Mouse (Mus musculus) ES-Bruce4 (cell line): ENCODE data around the gene Grin2a. TPM values are rescaled to one million over a fixed set of nuclear protein-coding genes. Genes with fewer than 3 reads are reported as not detected.

Experiments used
- H3K27ac ChIP-seq: 2 replicates; pipeline ENCODE4 v1.5.1; 2012; ENCODE audit warnings: low read length, inconsistent platforms; ENCODE audit not compliant: insufficient read depth
- H3K27me3 ChIP-seq: 2 replicates; pipeline ENCODE4 v1.6.1; 2012; ENCODE audit warnings: mild to moderate bottlenecking, low read length, inconsistent platforms; ENCODE audit not compliant: control insufficient read depth, poor library complexity, insufficient read depth, severe bottlenecking
- H3K36me3 ChIP-seq: 2 replicates; pipeline ENCODE4 v1.6.1; 2012; ENCODE audit warnings: inconsistent platforms, mild to moderate bottlenecking, low read length, moderate library complexity; ENCODE audit not compliant: control insufficient read depth, poor library complexity, insufficient read depth, severe bottlenecking
- H3K4me1 ChIP-seq: one replicate; pipeline ENCODE4 v1.8.1; 2011; ENCODE audit warnings: low read length; ENCODE audit not compliant: control insufficient read depth, insufficient read depth
- H3K4me3 ChIP-seq: 2 replicates; pipeline ENCODE4 v1.5.1; 2011; ENCODE audit warnings: low read depth, mild to moderate bottlenecking, low read length
- H3K9ac ChIP-seq: 2 replicates; pipeline ENCODE4 v1.6.1; 2012; ENCODE audit warnings: low read depth, mild to moderate bottlenecking, inconsistent platforms; ENCODE audit not compliant: poor library complexity, severe bottlenecking
- H3K9me3 ChIP-seq: replicated peaks from 2 replicates; pipeline ENCODE4 v1.6.1; 2012; ENCODE audit warnings: mild to moderate bottlenecking, low read length, inconsistent platforms; ENCODE audit not compliant: control insufficient read depth, poor library complexity, insufficient read depth, severe bottlenecking
- CTCF ChIP-seq: IDR thresholded peaks from one replicate; pipeline ENCODE4 v1.8.1; 2011; ENCODE audit warnings: low read depth, low read length
- EP300 ChIP-seq: IDR thresholded peaks from 2 replicates; pipeline ENCODE4 v1.6.1; 2011; ENCODE audit warnings: low read depth, low read length; ENCODE audit not compliant: insufficient read depth
- POLR2A ChIP-seq: IDR thresholded peaks from one replicate; pipeline ENCODE4 v1.8.1; 2011; ENCODE audit warnings: low read length; ENCODE audit not compliant: insufficient read depth
- polyA plus RNA-seq: library from polyadenylated mRNA; stranded (reverse); fragments of >200 nt; gene quantifications from 2 replicates; pipeline ENCODE4 v1.2.4, GENCODE M21; 2011; ENCODE audit warnings: low read depth; ENCODE audit not compliant: missing spikeins, insufficient read depth, insufficient read length

Gene Grin2a
- polyA plus RNA-seq, 1 experiment, result 0.39 TPM

- H3K27ac ChIP-seq, result no peak overlapping the region
- no peaks in the 10 kb centered on the region for H3K27me3 ChIP-seq
- TF ChIP-seq CTCF, result no peak
- no peak for TF ChIP-seq EP300
- no peak for TF ChIP-seq POLR2A
- H3K36me3 ChIP-seq, result no peaks in the 10 kb centered on the region
- no peaks in the 10 kb centered on the region for H3K4me1 ChIP-seq
- H3K9me3 ChIP-seq, result no peaks in the 10 kb centered on the region
- no peak overlapping the region for H3K4me3 ChIP-seq
- no peak overlapping the region for H3K9ac ChIP-seq
Observed at GRCm38 (mm10) chr16:9571793-9572192, 423.6 kb downstream of the Grin2a start.

DNA sequence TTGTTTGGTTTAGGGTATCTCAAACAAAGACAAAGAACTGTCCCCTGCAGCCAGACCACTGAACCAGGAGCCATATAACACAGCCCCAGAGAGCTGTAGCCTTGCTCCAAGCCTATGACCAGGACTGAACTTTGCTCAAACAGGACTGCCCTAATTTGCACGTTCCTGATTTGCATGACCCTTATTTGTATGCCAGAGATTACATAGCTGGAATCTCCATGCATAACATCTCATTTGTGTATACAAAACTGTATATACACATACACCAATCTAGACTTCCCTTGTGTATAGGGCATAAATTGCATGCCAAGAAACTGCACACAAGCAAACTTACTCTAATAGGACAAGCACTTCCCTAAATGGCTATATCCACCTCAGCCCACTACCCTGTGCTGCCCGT, 428.1 kb downstream of the Grin2a start:
- H3K36me3 ChIP-seq, result no peaks in the 10 kb centered on the region
- no peak overlapping the region for H3K9ac ChIP-seq
- no peak overlapping the region for H3K27ac ChIP-seq
- H3K4me1 ChIP-seq, result no peaks in the 10 kb centered on the region
- H3K4me3 ChIP-seq, result no peak overlapping the region
- TF ChIP-seq CTCF (no peak), POLR2A (no peak), EP300 (no peak)
- no peaks in the 10 kb centered on the region for H3K9me3 ChIP-seq
- H3K27me3 ChIP-seq, result no peaks in the 10 kb centered on the region

DNA sequence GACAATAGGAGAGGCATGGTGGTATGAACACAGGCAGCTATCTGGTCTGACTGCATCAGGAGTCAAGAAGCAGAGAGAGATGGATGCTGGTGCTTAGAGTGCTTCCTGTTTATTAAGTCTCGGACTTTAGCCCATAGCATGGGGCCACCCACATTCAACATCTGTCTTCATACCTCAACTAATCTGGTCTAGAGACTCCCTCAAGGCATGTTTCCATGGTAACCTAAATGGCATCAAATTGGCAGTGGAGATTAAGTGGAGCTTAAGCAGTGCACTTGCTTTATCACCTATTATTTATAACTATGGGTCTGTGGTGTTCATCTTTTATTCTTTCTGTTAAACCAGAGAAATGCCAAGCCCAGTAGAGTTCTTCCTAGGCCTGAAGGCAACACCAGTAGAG, 433.5 kb downstream of the Grin2a start:
- TF ChIP-seq EP300, result no peak
- TF ChIP-seq POLR2A, result no peak
- no peak for TF ChIP-seq CTCF
- H3K4me1 ChIP-seq, result no peaks in the 10 kb centered on the region
- H3K9me3 ChIP-seq, result no peaks in the 10 kb centered on the region
- no peaks in the 10 kb centered on the region for H3K36me3 ChIP-seq
- H3K4me3 ChIP-seq, result no peak overlapping the region
- no peaks in the 10 kb centered on the region for H3K27me3 ChIP-seq
- no peak overlapping the region for H3K9ac ChIP-seq
- no peak overlapping the region for H3K27ac ChIP-seq

- no peaks in the 10 kb centered on the region for H3K27me3 ChIP-seq
- H3K9ac ChIP-seq, result no peak overlapping the region
- H3K4me1 ChIP-seq, result no peaks in the 10 kb centered on the region
- no peak for TF ChIP-seq CTCF
- no peak for TF ChIP-seq EP300
- TF ChIP-seq POLR2A, result no peak
- H3K9me3 ChIP-seq, result no peaks in the 10 kb centered on the region
- H3K27ac ChIP-seq, result no peak overlapping the region
- no peak overlapping the region for H3K4me3 ChIP-seq
- H3K36me3 ChIP-seq, result no peaks in the 10 kb centered on the region
Observed at GRCm38 (mm10) chr16:9535196-9535595, 460.2 kb downstream of the Grin2a start.

DNA sequence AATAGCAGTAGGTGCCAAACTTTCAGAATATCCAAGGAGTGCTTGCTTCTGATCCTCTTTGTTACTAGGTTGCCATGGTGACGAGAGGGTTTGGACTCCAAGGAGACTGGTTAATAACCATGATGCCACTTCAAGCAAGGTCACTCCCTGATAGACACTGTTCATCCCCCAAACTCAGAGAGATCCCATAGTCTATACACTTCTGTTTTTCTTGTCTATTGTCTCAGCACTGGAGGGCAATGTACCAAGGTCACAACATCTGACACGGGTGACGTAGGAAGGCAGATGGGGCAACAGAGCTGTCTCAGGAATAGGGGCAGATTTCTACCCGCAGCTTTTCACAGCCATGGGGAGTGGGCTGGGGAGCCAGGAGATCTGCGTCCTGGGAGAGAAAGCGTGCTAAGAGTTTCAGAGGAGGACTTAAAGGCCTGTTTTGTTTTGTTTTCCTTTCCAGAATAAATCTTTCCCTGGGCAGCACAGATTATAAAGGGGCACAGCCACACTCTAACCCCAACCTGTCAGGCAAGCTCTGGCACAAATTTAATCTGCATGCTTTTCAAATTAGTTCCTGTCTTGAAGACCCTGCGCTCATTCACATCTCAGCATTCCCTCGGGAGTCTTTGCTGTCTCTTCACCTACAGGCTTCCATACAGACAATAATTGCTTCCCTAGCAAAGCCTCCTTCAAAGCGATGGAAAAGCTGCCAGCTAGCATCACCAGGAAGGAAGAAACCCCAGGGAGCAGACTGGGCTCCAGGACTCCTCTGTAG, 461.6 kb downstream of the Grin2a start:
- H3K4me1 ChIP-seq, result no peaks in the 10 kb centered on the region
- H3K9me3 ChIP-seq, result no peaks in the 10 kb centered on the region
- no peak overlapping the region for H3K4me3 ChIP-seq
- H3K27me3 ChIP-seq, result no peaks in the 10 kb centered on the region
- H3K9ac ChIP-seq, result no peak overlapping the region
- H3K27ac ChIP-seq, result no peak overlapping the region
- no peaks in the 10 kb centered on the region for H3K36me3 ChIP-seq
- TF ChIP-seq CTCF (no peak), POLR2A (no peak), EP300 (no peak)

- TF ChIP-seq EP300, result no peak
- TF ChIP-seq POLR2A, result no peak
- TF ChIP-seq CTCF, result no peak
Observed at GRCm38 (mm10) chr16:9532843-9533532, 462.4 kb downstream of the Grin2a start.

More at GRCm38 (mm10) chr16:9532843-9533532, 462.4 kb downstream of the Grin2a start:
- Histone ChIP-seq H3K27me3 (no peaks in the 10 kb centered on the region), H3K27ac (no peak overlapping the region), H3K4me3 (no peak overlapping the region), H3K36me3 (no peaks in the 10 kb centered on the region), H3K9ac (no peak overlapping the region), H3K9me3 (no peaks in the 10 kb centered on the region), H3K4me1 (no peaks in the 10 kb centered on the region)
